Mouse (Mus musculus): ENCODE measurements around the gene Ank2.

DNA sequence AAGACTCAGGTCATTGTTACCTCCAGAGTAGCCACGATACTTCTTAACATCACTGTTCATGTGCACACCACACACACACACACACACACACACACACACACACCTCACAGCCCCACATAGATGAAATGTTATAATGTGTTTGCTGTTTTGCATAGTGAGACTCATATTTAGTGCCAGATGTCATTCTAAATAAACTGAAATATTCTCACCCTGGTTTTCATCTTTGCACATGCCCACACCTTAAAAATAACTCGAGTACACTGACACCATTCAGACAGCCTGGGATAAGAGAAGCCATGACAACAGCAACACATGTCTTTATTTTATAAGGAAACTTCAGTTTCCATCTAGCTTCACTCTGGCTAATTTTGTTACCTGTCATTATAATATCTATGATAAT, 312.1 kb downstream of the Ank2 start:
- no peak for TF ChIP-seq CTCF (IDR thresholded peaks at IDR 0.05; ENCODE audit: low read depth)
- TF ChIP-seq EP300 (IDR thresholded peaks at IDR 0.05; ENCODE audit: low read depth): no peak

Measured in liver, postnatal 0 days (tissue).